Mouse (Mus musculus) T-helper 17 cell (primary cell): ENCODE measurements around the gene Adcy5.

Source experiments
- in situ Hi-C, 2 experiments: fragments of 300-600 bp; cut with MboI, MseI; formaldehyde crosslinking; loops; 1 replicate in 1 of 2; 2 replicates in 1 of 2; pipeline ENCODE4 v1.15.1; 2025; ENCODE audit warnings: high pct_unique_total_duplicates in 2 of 2

The Adcy5 gene

DNA sequence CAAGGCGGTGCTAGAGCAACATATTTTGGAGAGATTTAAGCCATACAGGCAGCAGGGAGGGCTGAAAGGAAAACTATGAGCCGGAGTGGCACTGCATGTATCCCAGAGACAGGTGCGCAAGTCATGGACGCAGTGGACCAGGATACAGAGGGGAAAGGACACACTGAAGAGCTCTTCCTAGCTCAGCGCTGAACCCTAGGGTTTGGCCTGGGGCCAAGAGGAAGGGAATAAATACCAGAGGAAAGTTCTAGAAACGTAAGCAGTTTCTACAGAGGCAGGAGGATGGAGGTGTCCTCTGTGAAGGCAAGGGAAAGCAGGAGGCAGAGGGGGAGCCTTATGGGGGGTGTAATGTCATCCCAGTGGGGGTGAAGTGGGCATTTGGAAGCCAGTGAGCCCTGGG, 97.0 kb downstream of the Adcy5 start:
- in situ Hi-C loops: loop anchor here in 1 of 2 experiments (10.0 kb wide), 1 partner anchor 1367 kb away; no protein-coding TSS in a partner anchor

GRCm38 (mm10) chr16:35252967-35253366, 98.3 kb downstream of the Adcy5 start:
- in situ Hi-C loops: loop anchor here in 1 of 2 experiments (10.0 kb wide), 1 partner anchor 1368 kb away; no protein-coding TSS in a partner anchor

- in situ Hi-C loops: loop anchor here in 1 of 2 experiments (10.0 kb wide), 1 partner anchor 1371 kb away; no protein-coding TSS in a partner anchor
These were observed 101.3 kb downstream of the Adcy5 start for GRCm38 (mm10) chr16:35255981-35256380.

DNA sequence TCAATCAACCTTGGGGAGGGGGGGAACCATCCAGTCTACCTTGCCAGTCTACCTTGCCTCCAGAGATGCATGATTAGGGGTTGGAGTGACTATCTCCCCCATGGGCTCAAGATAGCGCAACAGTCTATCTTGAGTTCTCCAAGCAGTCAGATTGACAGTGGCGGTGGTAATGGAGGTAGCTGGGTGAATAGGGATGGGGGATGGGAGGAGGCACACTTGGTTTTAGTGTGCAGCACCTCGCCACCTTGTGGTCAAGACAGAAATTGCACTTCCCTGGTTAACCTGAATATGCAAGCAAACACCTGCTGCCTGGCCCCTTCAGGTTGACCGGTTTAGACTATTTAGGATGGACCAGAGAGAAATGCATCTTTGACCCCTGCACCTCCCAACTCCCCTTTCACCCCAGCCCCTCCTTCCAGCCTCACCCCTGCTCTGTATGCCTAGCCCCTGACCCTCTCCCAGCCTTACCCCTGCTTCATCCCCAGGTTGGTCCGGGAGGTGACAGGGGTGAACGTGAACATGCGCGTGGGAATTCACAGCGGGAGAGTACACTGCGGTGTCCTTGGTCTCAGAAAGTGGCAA, 115.8 kb downstream of the Adcy5 start:
- in situ Hi-C loops: loop anchor here in 1 of 2 experiments (5.0 kb wide), 1 partner anchor 158 kb away; no protein-coding TSS in a partner anchor

GRCm38 (mm10) chr16:35270945-35271344, 116.3 kb downstream of the Adcy5 start:
- in situ Hi-C loops: loop anchor here in 1 of 2 experiments (5.0 kb wide), 1 partner anchor 159 kb away; no protein-coding TSS in a partner anchor

- in situ Hi-C loops: loop anchor here in 1 of 2 experiments (5.0 kb wide), 1 partner anchor 159 kb away; no protein-coding TSS in a partner anchor
These were observed 116.9 kb downstream of the Adcy5 start for GRCm38 (mm10) chr16:35271572-35271971.

DNA sequence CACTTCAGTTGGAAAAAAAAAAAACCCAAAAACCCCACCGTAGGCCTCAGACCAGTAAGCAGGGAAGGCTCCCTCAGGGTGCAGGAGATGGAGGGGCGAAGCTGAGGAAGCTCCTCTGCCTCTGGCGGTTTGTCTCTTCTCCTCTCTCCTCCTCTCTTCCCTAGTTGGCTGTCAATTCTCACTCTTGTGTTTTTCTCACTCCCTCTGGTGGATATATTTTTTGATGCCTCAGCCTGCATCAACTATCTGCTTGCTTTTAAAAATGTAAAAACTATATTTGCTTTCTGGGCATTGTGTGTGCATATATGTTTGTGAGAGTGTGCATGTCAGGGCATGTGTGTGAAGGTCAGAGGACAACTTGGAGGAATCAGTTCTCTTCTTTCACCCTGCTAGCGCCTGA, 117.7 kb downstream of the Adcy5 start:
- in situ Hi-C loops: loop anchor here in 1 of 2 experiments (5.0 kb wide), 1 partner anchor 160 kb away; no protein-coding TSS in a partner anchor

GRCm38 (mm10) chr16:35278166-35278565, 123.5 kb downstream of the Adcy5 start:
- in situ Hi-C loops: loop anchor here in 1 of 2 experiments (5.0 kb wide), 1 partner anchor 166 kb away; no protein-coding TSS in a partner anchor

- in situ Hi-C loops: no loop called here
These were observed 127.8 kb downstream of the Adcy5 start for GRCm38 (mm10) chr16:35282456-35282855.

GRCm38 (mm10) chr16:35285821-35286220, 131.1 kb downstream of the Adcy5 start:
- in situ Hi-C loops: no loop called here

- in situ Hi-C loops: no loop called here
These were observed 132.6 kb downstream of the Adcy5 start for GRCm38 (mm10) chr16:35287244-35287643.

DNA sequence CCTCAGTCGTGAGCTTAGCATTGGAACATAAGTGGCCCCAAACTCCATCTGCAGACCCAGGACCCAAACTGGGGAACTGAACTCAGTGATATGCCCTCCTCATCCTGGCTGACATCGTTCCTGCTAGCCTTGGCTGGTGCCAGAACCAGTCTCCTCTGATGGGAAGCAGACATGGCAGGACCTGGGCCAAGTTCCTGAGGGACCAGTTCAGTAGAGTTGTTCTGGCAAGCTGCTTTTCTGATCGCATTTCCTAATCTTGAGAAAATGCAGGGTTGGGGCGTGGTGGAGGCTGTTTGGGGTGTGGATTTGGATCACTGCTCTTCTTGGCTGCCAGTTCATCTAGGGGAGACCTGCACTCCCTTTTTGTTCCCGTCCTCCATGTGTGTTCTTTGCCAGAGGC, 143.1 kb downstream of the Adcy5 start:
- in situ Hi-C loops: no loop called here

DNA sequence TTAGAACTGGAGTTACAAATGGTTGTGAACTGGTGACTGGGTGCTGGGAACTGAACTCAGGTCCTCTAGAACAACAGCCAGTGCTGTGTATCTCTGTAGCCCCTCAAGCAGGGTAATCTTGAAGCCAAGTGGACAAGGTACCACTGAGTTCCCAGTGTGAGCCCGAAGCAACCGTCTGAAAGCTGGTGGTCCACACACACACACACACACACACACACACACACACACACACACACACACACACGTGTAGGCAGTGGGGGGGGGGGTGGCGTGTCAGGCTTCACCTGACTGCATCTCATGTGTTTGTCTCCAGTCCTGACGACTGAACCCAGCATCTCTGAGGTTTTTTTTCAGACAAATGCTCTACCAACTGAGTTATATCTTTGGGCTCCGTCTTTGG, 145.5 kb downstream of the Adcy5 start:
- in situ Hi-C loops: no loop called here

GRCm38 (mm10) chr16:35302441-35303280, 148.0 kb downstream of the Adcy5 start:
- in situ Hi-C loops: no loop called here

GRCm38 (mm10) chr16:35303721-35304120, 149.0 kb downstream of the Adcy5 start:
- in situ Hi-C loops: no loop called here

DNA sequence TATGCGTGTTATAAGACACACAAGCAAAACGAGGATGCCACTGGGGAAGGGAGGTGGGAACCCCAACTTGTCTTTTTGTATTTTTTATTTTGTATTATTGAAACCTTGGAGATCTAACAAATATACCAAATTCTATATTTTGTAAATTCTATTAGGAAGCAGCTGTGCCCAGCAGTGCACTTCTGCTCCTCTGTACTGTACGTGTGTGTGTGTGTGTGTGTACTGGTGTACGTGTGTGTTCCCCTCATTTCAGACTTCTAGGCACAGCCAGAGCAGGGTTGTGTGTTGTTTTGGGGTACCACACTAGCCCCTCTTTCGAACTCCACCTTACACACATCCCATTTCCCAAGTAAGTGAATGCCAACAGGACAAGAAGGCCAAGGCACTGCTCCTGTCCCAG, 149.7 kb downstream of the Adcy5 start:
- in situ Hi-C loops: no loop called here

DNA sequence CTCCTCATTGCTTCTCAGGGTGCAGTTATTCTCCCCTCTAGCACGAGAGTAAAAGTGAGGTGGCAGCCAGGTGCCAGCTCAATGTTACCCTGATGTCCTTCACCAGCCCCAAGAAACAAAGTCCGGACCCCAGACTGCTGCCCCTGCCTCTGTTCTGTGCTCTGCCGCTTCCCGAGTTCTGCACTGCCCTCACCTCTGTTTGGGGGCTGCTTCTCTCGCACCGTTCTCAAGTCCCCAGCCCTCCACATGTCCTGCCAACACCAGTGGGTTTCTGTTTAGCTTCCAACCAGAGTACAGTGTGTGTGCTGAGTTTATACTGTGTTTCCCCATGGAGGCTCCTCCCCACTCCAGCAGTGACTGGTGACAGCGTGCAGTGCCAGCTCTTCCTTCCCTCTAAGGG, 150.5 kb downstream of the Adcy5 start:
- in situ Hi-C loops: no loop called here

- in situ Hi-C loops: no loop called here
These were observed 152.0 kb downstream of the Adcy5 start for GRCm38 (mm10) chr16:35306631-35307030.

DNA sequence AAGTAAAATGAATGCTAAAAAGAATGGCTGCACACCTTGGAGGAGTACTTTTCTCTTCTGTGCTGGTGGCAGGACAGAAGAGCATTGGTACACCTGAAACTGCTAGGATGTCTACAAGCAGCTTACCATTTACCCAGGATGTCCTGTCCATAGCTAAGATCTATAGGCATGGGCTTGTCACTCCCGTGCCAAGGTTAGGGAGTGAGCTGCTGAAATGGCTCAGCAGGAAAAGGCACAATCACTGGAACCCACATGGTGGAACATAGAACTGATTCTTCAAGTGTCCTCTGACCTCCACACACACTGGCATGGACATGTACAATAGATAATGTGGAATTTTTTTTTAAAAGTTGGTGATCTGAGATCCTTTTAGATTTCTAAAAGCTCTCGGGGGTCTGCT, 152.7 kb downstream of the Adcy5 start:
- in situ Hi-C loops: no loop called here

DNA sequence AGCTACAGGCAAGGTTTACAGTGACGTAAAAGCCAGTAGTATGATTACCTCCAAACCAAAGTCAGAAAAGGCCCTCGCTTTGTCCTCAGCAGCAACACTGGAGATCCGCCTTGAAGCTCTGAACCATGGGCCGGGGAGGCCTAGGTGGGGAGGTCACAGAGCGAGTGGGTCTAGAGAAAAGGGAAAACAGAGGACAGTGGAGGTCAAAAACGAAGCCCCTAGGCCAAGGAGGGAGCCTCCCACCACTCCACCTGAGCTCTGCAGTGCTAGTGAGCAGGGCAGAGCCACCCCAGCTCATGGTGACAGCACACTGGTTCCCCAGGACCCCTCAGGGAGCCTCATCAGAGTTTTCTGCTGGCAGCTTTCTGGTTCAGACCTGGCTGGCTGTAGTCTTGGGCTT, 153.3 kb downstream of the Adcy5 start:
- in situ Hi-C loops: no loop called here

- in situ Hi-C loops: no loop called here
These were observed 153.9 kb downstream of the Adcy5 start for GRCm38 (mm10) chr16:35308486-35309143.

DNA sequence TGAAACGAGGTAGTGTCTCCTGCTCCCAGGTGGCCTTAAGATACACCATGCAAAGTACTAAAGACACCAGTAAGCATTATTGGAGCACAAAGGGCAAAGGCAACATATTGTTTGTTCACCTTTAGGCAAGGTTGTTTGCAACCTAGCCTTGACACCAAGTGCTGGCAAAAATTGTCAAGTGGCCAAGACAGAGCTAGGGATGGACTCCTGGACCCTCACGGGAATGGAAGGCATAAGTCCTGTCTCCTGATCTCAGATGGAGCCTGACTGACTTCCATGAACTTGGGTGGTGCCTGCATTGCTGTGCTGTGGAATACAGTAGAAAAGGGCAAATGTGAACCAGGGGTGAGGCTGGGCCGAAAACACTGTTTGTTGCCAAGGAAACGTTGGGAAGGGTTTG, 155.0 kb downstream of the Adcy5 start:
- in situ Hi-C loops: loop anchor here in 1 of 2 experiments (10.0 kb wide), 1 partner anchor 315 kb away; no protein-coding TSS in a partner anchor
